Mouse (Mus musculus): ENCODE measurements around the gene Tec. TPM values are rescaled to one million over a fixed set of nuclear protein-coding genes. Genes with fewer than 3 reads are reported as not detected.

Tec gene
- polyA plus RNA-seq, 1 experiment from 2014 or later, result 4.3 TPM

DNA sequence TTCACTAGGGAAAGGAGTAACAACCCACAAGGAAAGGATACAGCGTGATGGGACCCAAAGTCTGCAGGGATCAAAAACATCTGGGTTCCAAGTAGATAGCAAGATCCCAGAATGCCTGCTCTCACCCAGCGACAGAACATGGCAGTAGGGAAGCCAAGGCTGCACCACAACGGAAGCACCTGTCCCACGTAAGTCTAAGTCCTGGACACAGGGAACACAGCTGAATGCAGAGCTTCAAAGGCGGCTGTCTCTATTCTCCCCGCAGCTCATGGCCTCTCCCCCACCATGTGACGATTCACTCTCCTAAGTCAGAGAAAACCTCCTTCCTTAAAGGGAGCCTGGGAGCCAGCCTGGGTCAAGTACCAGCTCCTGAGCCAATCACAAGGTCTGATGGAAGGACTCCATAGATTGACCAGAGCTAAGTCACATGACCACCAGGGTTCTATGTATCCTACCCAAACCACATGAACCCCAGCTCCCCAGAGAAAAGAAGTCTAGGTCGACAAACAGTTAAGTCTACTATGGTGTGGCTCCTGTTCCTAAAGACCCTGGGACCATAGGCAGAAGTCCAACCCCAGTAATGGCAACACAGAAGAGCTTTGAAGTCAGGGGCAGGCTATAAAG, 11.9 kb downstream of the Tec start:
- Histone ChIP-seq H3K27me3 (ENCODE audit: insufficient read depth, poor library complexity, severe bottlenecking) (no peaks in the 10 kb centered on the region), H3K4me1 (replicated peaks) (peaks cover 12% of the 10 kb centered on the region), H3K36me3 (no peaks in the 10 kb centered on the region), H3K27ac (no peak overlapping the region), H3K9me3 (peaks cover 4% of the 10 kb centered on the region; the same call in 1 of the 2 replicates), H3K4me3 (no peak overlapping the region)
- WGBS, result 86% methylated on average over 8 of the region's 8 CpGs
- no peak for DNase-seq (ENCODE audit: low spot score)

DNA sequence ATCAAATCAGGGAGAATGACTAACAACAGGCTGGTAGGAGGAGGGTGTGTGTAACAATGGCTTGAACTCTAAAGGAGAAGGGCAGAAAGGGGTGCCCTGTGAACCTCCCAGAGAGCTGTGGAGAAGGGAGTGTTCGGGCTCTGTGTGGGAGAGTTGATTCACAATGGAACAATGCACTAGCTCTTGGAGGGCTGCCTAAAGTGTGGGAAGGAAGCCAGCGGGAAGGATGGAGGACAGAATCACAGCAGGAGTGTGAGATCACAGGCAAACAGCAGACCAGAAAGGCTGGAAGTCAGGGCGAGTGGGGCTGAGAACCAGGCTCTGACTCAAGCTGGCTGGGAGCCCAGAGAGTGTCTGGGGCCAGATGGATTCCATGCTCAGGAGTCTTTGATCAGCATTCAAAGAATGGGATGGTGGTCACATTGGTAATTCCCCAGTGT, 12.6 kb downstream of the Tec start:
- Histone ChIP-seq H3K4me3 (no peak overlapping the region), H3K4me1 (replicated peaks) (peaks cover 12% of the 10 kb centered on the region), H3K27me3 (ENCODE audit: insufficient read depth, poor library complexity, severe bottlenecking) (no peaks in the 10 kb centered on the region), H3K9me3 (peaks cover 4% of the 10 kb centered on the region; the same call in 1 of the 2 replicates), H3K36me3 (no peaks in the 10 kb centered on the region), H3K27ac (peak overlapping the region; percentile 1; the same call in 1 of the 2 replicates)
- 19% methylated on average over 3 of the region's 3 CpGs for WGBS
- no peak for DNase-seq (ENCODE audit: low spot score)

DNA sequence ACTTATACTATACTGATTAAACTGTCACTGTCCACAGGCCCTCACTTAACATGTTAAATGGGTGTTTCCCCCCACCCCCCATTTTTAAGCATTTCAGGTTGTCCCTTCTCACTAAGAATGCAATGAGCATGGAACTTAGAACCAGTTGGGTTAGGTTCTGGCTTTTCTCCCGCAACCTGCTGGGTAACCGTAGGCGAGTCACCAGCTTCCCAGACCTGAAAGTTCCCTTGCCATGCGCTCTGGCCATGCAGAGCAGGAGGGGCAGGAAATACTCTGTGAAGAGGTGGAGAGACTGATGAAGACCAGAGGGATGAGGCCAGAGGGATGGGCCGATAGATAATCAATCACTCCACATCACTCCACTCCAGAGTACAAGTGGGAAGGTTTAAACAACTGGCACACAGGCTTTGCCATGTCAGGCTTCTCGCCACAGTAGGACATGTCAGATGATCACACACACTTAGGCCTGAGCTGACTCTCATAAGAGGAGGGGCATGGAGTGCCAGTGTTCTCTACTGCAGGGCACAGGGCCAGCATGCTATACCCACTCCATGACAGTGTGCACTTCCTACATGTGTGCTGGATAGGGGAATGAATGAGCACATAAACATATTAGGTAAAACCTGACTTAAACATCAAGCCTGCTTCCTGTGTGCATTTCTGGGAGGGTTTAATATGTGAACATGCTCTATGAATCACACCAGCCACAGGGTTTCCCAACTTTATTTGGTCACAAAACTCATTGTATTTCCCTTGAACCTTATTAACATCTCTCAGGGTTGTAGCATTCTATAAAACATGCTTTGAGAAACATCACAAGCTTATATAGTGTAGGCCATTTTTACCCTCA, 13.9 kb downstream of the Tec start:
- Histone ChIP-seq H3K4me3 (no peak overlapping the region), H3K9me3 (no peaks in the 10 kb centered on the region), H3K27me3 (ENCODE audit: insufficient read depth, poor library complexity, severe bottlenecking) (no peaks in the 10 kb centered on the region), H3K36me3 (no peaks in the 10 kb centered on the region), H3K27ac (no peak overlapping the region), H3K4me1 (replicated peaks) (peaks cover 12% of the 10 kb centered on the region)
- DNase-seq (ENCODE audit: low spot score), result no peak
- WGBS, result 86% methylated on average over 6 of the region's 6 CpGs

- H3K4me3 ChIP-seq, result no peak overlapping the region
- WGBS, result 86% methylated on average over 2 of the region's 2 CpGs
- H3K27me3 ChIP-seq (ENCODE audit: insufficient read depth, poor library complexity, severe bottlenecking), result no peaks in the 10 kb centered on the region
- no peak overlapping the region for H3K27ac ChIP-seq
- no peaks in the 10 kb centered on the region for H3K36me3 ChIP-seq
- no peaks in the 10 kb centered on the region for H3K9me3 ChIP-seq
- peaks cover 12% of the 10 kb centered on the region for H3K4me1 ChIP-seq (replicated peaks)
- DNase-seq (ENCODE audit: low spot score), result no peak
These were observed 14.9 kb downstream of the Tec start for GRCm38 (mm10) chr5:72853365-72853764.

DNA sequence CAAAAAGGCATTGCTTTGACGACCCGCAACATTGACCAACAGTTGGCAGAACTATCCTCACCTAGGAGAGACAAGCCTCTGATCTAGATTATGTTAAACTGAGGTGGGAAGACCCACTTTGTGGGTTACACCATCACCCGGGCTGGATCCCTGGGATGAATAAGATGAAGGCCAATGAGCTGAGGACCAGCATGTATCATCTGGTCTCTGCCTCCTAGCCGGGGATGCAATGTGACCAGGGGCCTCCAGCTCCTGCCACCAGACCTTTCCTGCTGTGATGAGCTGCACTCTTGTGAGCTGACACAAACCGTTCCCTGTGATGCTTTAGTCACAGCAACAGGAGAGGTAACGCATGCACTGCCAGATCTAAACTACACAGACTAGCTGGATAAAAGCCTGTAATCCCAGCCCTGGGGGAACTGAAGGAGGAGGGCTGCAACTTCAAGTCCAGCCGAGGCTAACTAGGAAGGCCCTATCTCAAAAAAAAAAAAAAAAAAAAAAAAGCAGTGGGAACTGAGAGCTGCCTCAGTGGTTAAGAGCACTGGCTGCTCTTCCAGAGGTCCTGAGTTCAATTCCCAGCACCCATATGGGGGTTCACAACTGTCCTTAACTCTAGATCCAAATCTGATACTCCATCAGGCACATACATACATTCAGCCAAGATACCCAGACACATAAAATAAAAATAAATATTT, 15.8 kb downstream of the Tec start:
- Histone ChIP-seq H3K4me3 (no peak overlapping the region), H3K27ac (no peak overlapping the region), H3K4me1 (replicated peaks) (peaks cover 12% of the 10 kb centered on the region), H3K36me3 (no peaks in the 10 kb centered on the region), H3K9me3 (no peaks in the 10 kb centered on the region), H3K27me3 (ENCODE audit: insufficient read depth, poor library complexity, severe bottlenecking) (no peaks in the 10 kb centered on the region)
- 74% methylated on average over 7 of the region's 7 CpGs for WGBS
- no peak for DNase-seq (ENCODE audit: low spot score)

DNA sequence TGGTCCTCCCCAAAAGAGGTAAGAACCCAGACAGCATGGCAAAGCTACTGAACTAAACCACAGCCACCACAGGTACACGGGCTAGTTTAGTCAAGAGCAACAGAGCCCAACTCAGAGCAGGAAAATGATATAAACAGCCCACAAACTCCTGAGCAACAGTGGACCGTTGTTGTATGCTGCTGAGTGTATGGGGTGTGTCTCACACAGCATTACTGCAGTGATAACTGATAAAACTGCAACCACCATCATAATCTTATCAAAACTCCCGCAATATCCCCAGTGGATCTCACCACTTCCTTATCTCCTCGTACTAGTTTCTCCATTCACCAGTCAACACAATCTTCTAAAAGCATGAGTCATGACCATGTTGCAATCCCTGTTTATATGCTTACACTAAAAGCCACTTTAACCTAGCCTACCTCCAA, 16.6 kb downstream of the Tec start:
- H3K27ac ChIP-seq, result no peak overlapping the region
- no peaks in the 10 kb centered on the region for H3K36me3 ChIP-seq
- no peaks in the 10 kb centered on the region for H3K27me3 ChIP-seq (ENCODE audit: insufficient read depth, poor library complexity, severe bottlenecking)
- no peak overlapping the region for H3K4me3 ChIP-seq
- H3K9me3 ChIP-seq, result no peaks in the 10 kb centered on the region
- WGBS, result 87% methylated on average over 4 of the region's 4 CpGs
- peaks cover 12% of the 10 kb centered on the region for H3K4me1 ChIP-seq (replicated peaks)
- DNase-seq (ENCODE audit: low spot score), result no peak

DNA sequence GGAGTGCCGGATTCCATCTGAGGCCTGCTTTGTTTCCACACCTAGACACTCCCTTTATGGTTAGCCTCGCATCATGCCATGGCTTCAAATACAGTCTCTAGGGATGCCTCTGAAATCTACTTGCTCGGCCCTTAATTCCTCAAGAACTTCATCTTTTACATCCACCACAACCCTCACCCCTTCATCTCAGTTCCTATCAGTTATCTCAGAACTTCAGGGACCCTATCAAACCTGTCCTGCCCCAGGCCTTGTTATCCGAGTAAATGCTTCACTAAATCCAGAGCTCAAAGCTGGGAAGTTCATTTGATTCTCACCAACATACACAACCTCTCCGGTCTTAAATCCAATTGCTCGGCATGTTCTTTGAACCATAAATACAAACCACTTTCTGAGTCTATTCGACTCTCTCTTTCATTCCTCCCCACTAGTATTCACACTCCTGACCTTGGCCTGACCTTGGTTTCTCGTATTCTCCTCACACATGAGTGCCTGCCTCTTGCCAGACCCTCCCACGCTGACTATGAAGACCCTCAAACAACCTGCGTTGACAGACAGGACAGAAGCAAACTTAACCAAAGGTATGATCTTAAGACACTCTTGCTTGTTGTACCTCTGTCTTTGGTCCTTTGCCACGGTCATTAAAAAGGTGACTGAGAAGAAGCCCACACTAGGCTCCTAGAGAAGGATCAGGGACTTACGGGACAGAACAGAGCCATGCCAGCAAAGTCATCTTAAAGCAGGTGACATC, 17.2 kb downstream of the Tec start:
- WGBS, result 82% methylated on average over 12 of the region's 12 CpGs
- Histone ChIP-seq H3K27ac (no peak overlapping the region), H3K27me3 (ENCODE audit: insufficient read depth, poor library complexity, severe bottlenecking) (no peaks in the 10 kb centered on the region), H3K4me1 (replicated peaks) (peaks cover 8% of the 10 kb centered on the region), H3K9me3 (no peaks in the 10 kb centered on the region), H3K4me3 (no peak overlapping the region), H3K36me3 (no peaks in the 10 kb centered on the region)
- no peak for DNase-seq (ENCODE audit: low spot score)

DNA sequence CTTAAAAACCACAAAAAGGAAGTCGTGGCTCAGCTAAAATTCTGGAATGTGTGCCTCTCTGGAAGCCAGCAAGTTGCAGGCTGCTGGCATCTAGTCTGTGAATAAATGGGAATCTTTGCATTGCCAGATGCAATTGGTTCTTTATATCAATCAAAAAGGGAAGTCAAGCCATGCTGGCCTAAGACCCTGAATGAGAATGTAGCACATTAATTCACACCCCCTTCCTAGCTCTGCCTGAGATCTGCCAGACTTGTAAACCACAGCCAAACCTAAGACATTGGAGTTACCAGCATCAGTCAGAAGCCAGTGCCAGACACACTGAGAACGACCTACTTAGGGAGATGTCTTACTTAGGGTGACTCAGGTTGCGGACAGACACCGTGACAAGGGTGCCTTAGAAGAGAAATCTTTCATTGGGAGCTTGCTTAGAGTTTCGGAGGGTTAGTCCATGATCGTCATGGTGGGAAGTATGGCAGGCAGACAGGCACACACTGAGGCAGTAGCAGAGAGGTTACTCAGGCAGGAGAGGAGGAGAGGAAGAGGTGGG, 19.3 kb downstream of the Tec start:
- Histone ChIP-seq H3K4me1 (replicated peaks) (0 out of 2 replicates have a peak, but pooled peaks cover 3% of the 10 kb centered on the region), H3K4me3 (no peak overlapping the region), H3K9me3 (no peaks in the 10 kb centered on the region), H3K27ac (no peak overlapping the region), H3K27me3 (ENCODE audit: insufficient read depth, poor library complexity, severe bottlenecking) (no peaks in the 10 kb centered on the region), H3K36me3 (no peaks in the 10 kb centered on the region)
- 79% methylated on average over 6 of the region's 6 CpGs for WGBS
- DNase-seq (ENCODE audit: low spot score), result no peak

- Histone ChIP-seq H3K4me3 (no peak overlapping the region), H3K27ac (no peak overlapping the region), H3K4me1 (replicated peaks) (0 out of 2 replicates have a peak, but pooled peaks cover 3% of the 10 kb centered on the region), H3K27me3 (ENCODE audit: insufficient read depth, poor library complexity, severe bottlenecking) (no peaks in the 10 kb centered on the region), H3K36me3 (no peaks in the 10 kb centered on the region), H3K9me3 (no peaks in the 10 kb centered on the region)
- 78% methylated on average over 1 of the region's 4 CpGs for whole genome bisulfite sequencing
- DNase-seq (ENCODE audit: low spot score), result no peak
These were observed 21.6 kb downstream of the Tec start for GRCm38 (mm10) chr5:72846712-72847111.

DNA sequence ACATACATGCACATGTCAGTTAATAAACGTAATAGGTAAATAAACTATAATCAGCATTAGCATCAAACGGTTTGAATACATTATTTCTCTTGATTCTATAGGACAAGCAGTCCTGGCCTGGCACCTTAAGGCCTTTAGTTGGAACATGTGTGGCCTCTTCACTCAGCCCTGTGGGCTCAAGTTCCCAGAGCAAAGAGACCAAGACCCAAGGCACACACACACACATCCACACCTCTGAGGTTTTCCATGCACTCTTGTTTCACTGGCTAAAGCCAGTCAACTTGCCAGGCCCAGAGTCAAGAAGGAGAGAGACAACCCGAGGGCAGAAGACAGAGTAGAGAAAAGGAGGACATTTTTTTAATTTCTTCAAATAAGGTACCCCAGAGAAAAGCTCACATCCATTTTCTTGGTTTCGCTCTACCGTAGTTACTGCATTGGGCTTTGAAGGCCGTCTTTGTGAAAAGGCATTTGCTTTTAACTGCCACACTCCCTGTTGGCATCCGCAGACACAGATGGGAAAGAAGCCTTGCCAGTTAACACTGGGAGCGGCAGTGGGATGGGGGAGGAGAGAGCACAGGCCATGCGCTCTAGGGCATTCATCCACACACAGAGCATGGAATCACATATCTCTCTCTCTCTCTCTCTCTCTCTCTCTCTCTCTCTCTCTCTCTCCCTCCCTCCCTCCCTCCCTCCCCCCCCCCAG, 22.2 kb downstream of the Tec start:
- H3K27me3 ChIP-seq (ENCODE audit: insufficient read depth, poor library complexity, severe bottlenecking), result no peaks in the 10 kb centered on the region
- no peak overlapping the region for H3K4me3 ChIP-seq
- DNase-seq (ENCODE audit: low spot score), result no peak
- H3K4me1 ChIP-seq (replicated peaks), result 0 out of 2 replicates have a peak, but pooled peaks cover 3% of the 10 kb centered on the region
- H3K9me3 ChIP-seq, result peaks cover 2% of the 10 kb centered on the region
- 77% methylated on average over 9 of the region's 9 CpGs for WGBS
- H3K27ac ChIP-seq, result no peak overlapping the region
- H3K36me3 ChIP-seq, result no peaks in the 10 kb centered on the region

- 85% methylated on average over 7 of the region's 7 CpGs for WGBS
- 0 out of 2 replicates have a peak, but pooled peaks cover 3% of the 10 kb centered on the region for H3K4me1 ChIP-seq (replicated peaks)
- no peak for DNase-seq (ENCODE audit: low spot score)
- no peaks in the 10 kb centered on the region for H3K36me3 ChIP-seq
- H3K27ac ChIP-seq, result no peak overlapping the region
- H3K9me3 ChIP-seq, result peaks cover 9% of the 10 kb centered on the region
- H3K27me3 ChIP-seq (ENCODE audit: insufficient read depth, poor library complexity, severe bottlenecking), result no peaks in the 10 kb centered on the region
- no peak overlapping the region for H3K4me3 ChIP-seq
These were observed 23.3 kb downstream of the Tec start for GRCm38 (mm10) chr5:72844776-72845495.

Data from hindbrain, embryonic 10.5 days (tissue).